In the genomic region with DNA sequence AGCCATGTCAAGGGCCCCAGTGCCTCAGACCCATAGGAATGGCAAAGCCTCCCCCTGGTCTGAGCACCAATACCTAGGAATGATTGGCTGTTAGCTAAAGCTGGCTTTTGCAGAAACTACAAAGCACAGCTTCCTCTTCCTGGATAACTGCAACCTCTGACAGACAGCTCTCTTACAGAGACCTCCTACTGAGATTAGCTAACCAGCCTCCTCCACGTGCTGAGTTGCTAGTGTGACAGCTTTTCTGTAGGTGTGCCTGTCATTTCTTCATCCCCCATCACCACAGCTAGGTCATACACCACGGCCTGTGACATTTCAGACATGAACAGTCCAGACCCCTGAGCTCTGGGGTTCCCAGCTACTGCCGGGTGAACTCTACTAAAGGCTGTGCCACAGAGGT, we compare ENCODE assay signal across 18 mouse cellular contexts.
"Had no signal": no experiment of that assay in that cellular context is flagged by ENCODE, and none has a peak within 500 bp of the region (broad histone marks: within the 10 kb centered on the region; RNA-seq: fewer than 3 reads in every experiment).

No protein-coding gene starts in this region.

- H3K9ac ChIP-seq: liver, embryonic 15.5 days; midbrain, embryonic 15.5 days; neural tube, embryonic 12.5 days had no signal

- H3K27ac ChIP-seq: kidney, postnatal 0 days; liver, embryonic 15.5 days; midbrain, embryonic 15.5 days; neural tube, embryonic 12.5 days; stomach, postnatal 0 days had no signal

- H3K27me3 ChIP-seq: liver, embryonic 15.5 days; megakaryocyte, embryonic 14.5 days; midbrain, embryonic 15.5 days; neural tube, embryonic 12.5 days had no signal

- ATAC-seq: inflammation-experienced regulatory T-cells, adult 6 months; lung, postnatal 0 days; midbrain, embryonic 15.5 days had no signal

- H3K36me3 ChIP-seq: liver, embryonic 15.5 days; midbrain, embryonic 15.5 days; neural tube, embryonic 12.5 days had no signal

- H3K4me1 ChIP-seq: liver, embryonic 15.5 days; midbrain, embryonic 15.5 days; neural tube, embryonic 12.5 days had no signal

- H3K4me2 ChIP-seq: liver, embryonic 11.5 days; liver, embryonic 15.5 days; midbrain, embryonic 11.5 days; midbrain, embryonic 15.5 days; neural tube, embryonic 12.5 days had no signal

- H3K4me3 ChIP-seq: liver, embryonic 15.5 days; megakaryocyte, embryonic 14.5 days; midbrain, embryonic 15.5 days; neural tube, embryonic 12.5 days had no signal

- DNase-seq: kidney, adult 11 months; kidney, adult 9 months; kidney, postnatal 36 days; lung, adult 2 months; lung, postnatal 36 days; right cerebral cortex, postnatal 25 days; thymus, adult 18-20 months; thymus, postnatal 14 days had no signal

- H3K9me3 ChIP-seq: liver, embryonic 15.5 days; midbrain, embryonic 15.5 days; neural tube, embryonic 12.5 days had no signal
